Mouse (Mus musculus): ENCODE data around the gene Ginm1.
"Not testable (repeated sequence)": the region's sequence is repeated elsewhere in the genome, so short reads cannot be mapped to it uniquely, and the experiment has no call there.

Ginm1 gene

DNA sequence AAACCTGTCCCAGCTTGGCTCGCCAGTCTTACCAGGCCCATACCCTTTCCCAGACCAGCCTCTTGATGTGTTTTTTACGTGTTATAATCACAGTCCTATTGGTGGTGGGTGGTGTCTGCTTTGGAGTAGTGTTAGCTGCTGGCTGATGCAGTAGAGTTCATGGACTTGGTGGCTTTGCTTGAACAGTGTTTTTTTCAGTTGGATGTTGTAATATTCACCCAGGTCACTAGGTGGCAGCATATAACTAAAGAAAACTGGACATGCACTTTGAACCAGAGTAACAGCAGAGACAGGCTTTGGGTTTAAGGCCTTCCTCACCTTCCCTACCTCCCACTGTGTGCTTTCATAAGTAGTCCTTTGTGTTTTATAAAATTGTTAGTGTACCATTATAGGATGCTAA, 17.3 kb upstream of the Ginm1 start:
- DNase-seq (ENCODE audit: low spot score in 2 of 2), result peak in 1 of 2 experiments; percentile 47

DNA sequence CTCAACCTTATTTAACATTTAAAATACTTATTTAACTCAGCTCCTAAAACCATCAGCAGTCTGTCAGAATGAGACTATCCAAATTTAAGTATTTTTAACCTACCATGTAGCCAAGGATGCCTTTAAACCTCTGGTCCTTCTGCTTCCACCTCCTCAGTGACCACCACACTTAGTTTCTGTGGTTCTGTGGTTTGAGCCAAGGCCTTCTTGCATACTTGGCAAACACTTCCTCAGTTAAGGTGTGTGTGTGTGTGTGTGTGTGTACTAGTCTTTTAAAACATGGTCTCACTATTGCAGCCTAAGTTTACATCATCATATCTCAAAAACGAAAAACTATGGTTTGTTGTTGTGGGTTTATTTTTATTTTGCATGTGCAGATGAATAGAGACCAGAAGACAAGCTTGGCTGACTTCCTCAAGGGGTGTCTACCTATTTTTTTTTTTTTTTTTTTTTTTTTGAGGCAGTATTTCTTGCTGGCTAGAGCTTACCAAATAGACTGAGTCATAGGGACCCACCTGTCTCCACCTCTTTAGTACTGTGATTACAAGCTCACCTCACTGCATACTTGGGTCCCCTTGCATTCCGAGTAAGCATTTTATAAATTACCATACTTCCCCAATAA, 10.0 kb upstream of the Ginm1 start:
- no peak for DNase-seq (ENCODE audit: low spot score in 2 of 2)

- no peak for DNase-seq (ENCODE audit: low spot score in 2 of 2)
These were observed 8.6 kb upstream of the Ginm1 start for GRCm38 (mm10) chr10:7801258-7801657.

GRCm38 (mm10) chr10:7792254-7792750, 322 bp downstream of the Ginm1 start:
- DNase-seq (ENCODE audit: low spot score in 2 of 2), result no peak

DNA sequence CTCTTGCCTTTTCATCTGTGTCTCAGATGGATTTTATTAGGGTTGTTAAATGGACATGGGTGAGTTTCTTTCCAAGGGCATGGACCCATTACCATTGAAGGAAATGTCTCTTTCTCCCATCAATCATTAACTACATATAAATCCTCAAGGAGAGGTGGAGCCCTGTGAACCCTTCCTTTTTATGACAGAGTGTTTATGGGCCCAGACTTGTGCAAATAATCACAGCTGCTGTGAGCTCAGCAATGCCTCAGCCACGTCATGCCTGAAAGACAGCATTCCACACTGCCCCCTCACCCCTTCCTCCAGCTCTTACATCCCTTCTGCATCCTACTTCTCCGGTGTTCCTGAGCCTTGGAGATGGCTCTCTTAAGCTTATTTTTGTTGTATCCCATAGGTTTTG, 5.3 kb downstream of the Ginm1 start:
- DNase-seq (ENCODE audit: low spot score in 2 of 2), result no peak

- DNase-seq (ENCODE audit: low spot score in 2 of 2), result no peak
These were observed 11.4 kb downstream of the Ginm1 start for GRCm38 (mm10) chr10:7781214-7781613.

GRCm38 (mm10) chr10:7780238-7781176, 12.1 kb downstream of the Ginm1 start:
- peak; percentile 71 to 91 for DNase-seq (ENCODE audit: low spot score in 2 of 2)

DNA sequence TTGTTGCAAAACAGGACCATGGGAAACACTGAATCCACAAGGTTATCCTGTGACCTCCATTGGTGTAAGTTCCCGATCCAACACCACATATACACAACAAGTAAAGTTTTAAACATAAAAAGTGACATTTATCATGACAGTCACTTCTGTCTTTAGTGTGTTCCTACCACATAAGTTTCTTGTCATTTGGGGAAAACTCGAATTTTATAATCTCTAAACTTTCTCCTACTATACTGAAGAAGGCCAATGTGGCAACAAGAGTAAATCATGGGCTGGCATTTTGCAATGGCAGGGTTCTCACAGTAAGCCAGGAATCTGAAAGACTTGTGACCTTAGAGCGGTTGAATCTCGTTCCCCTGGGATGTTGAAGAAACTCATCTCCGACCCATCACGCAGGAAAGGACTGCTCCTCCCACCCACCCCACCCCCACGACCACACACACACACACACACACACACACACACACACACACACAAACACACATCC, 12.8 kb downstream of the Ginm1 start:
- DNase-seq (ENCODE audit: low spot score in 2 of 2), result no peak

- no peak for DNase-seq (ENCODE audit: low spot score in 2 of 2)
These were observed 14.3 kb downstream of the Ginm1 start for GRCm38 (mm10) chr10:7778361-7778760.

GRCm38 (mm10) chr10:7775421-7775820, 17.2 kb downstream of the Ginm1 start:
- no peak for DNase-seq (ENCODE audit: low spot score in 2 of 2)

DNA sequence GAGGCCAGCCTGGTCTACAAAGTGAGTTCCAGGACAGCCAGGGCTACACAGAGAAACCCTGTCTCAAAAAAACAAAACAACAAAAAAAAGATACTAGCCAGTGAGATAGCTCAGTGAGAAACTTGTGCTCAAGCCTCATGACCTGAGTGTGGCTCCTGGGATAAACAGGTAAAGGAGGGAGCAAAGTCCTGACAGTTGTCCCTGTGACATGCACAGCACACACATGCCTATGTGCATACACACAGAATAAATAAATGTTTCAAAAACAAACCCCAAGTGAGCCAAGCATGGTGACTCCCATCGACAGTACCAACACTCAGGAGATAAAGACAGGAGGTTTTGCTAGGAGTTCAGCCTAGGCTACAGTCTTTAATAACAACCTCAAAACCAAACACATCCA, 19.9 kb downstream of the Ginm1 start:
- DNase-seq (ENCODE audit: low spot score in 2 of 2), result no peak

DNA sequence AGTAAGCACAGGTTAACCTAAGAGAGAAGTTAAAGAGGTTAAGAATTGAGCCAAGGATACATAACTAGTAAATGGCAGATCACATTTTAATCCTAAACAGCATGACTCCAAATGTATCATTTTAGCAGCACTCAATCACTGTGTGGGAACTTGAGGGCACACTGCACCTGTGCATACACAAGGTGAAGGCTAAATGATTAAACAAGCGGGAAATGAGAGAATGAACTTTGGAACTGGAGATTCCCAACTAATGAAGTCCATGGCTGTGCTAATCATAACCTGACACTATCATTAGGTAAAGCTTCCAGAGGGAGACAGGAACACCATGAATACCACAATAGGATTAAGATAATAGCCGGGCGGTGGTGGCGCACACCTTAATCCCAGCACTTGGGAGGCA, 20.3 kb downstream of the Ginm1 start:
- DNase-seq (ENCODE audit: low spot score in 2 of 2), result no peak

- no peak for DNase-seq (ENCODE audit: low spot score in 2 of 2)
These were observed 35.1 kb downstream of the Ginm1 start for GRCm38 (mm10) chr10:7757544-7757943.

GRCm38 (mm10) chr10:7748752-7749151, 43.9 kb downstream of the Ginm1 start:
- no peak for DNase-seq (ENCODE audit: low spot score in 2 of 2)

- not testable (repeated sequence) for DNase-seq (ENCODE audit: low spot score in 2 of 2)
These were observed 47.1 kb downstream of the Ginm1 start for GRCm38 (mm10) chr10:7745528-7745927.

DNA sequence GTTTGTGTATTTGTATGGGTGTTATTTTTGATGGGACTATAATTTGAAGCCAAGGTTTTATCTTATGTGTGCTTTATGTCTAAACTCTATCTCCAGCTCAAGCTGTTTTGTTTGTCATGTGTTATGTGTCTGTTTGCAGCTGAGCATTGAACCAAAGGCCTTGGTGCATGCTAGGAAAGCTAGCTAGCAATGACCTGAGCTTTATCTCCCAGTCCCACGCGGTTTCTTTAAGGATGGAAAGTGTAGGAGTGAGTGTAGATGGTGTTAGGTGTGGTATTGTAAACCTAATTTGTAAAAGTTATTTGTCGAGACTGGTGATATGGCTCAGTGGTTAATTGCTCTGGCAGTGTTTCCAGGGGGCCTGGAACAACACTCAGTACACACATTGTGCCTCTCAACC, 54.7 kb downstream of the Ginm1 start:
- no peak for DNase-seq (ENCODE audit: low spot score in 2 of 2)

DNA sequence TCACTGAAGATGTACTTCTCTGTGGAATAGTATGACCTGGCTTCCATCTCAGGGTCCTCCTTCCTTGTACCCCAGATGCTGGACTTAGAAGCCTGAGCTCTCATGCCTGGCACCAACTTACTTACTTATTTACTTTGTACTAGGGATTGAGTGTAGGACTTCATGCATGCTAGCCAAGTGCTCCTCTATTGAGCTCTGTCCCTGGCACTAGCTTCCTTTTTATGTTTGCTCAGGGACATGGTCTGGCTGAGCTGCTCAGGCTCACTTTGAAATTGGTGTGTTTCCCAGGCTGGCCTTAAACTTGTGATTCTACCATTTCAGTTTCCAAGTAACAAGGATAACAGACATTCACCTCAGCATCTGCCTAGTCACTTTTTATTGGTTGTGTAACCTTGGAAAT, 55.5 kb downstream of the Ginm1 start:
- no peak for DNase-seq (ENCODE audit: low spot score in 2 of 2)

- DNase-seq (ENCODE audit: low spot score in 2 of 2), result no peak
These were observed 61.0 kb downstream of the Ginm1 start for GRCm38 (mm10) chr10:7731582-7731981.

DNA sequence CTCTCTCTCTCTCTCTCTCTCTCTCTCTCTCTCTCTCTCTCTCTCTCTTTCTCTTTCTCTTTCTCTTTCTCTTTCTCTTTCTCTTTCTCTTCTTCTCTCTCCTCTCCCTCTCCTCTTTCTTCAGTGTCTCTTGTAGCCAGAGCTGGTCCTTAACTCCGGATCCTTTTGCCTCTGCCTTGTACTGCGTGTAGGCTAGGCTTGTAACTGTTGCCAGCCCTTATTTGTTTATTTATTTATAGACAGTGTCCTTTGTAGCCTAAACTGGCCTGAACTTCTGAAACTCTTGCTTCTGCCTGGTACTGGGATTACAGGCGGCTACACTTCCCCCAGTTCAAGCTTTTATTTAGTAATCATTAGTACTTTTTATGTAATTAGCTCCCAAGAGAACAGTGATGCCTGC, 65.6 kb downstream of the Ginm1 start:
- no peak for DNase-seq (ENCODE audit: low spot score in 2 of 2)

DNA sequence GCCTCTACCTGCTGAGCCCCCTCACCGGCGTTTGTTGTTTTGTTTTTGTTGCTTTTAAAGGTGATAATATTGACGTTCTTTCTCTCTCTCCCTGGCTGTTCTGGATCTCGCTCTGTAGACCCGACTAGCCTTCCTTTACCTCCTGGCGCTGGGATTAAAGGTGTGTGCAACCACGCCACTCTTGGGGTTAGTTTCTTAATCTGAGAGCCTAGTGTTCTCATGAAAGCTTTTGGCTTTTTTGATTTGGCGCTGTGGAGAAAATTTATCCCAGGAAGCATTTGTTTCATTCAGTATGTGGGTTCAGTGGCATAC, 66.2 kb downstream of the Ginm1 start:
- no peak for DNase-seq (ENCODE audit: low spot score in 2 of 2)

GRCm38 (mm10) chr10:7725751-7726500, 66.7 kb downstream of the Ginm1 start, which contains the start of gene Katna1:
Katna1 (plus strand) TSS chr10:7726000.
- peak; percentile 77 to 88 for DNase-seq (ENCODE audit: low spot score in 2 of 2)
